Mouse (Mus musculus): Measurements from ENCODE around the gene Dhx32. TPM values are rescaled to one million over a fixed set of nuclear protein-coding genes. Genes with fewer than 3 reads are reported as not detected.

Gene Dhx32
- polyA plus RNA-seq, 1 experiment from 2014 or later = 36.9 TPM

GRCm38 (mm10) chr7:133765849-133766243 lies 16.7 kb downstream of the Dhx32 start:
- H3K9ac ChIP-seq (replicated peaks; ENCODE audit: low read length) = no peak overlapping the region
- no peaks in the 10 kb centered on the region for H3K27me3 ChIP-seq (ENCODE audit: control insufficient read depth, insufficient read depth, low read length)
- no peak overlapping the region for H3K4me2 ChIP-seq (ENCODE audit: low read depth, low read length)
- H3K4me3 ChIP-seq (ENCODE audit: low read depth, low read length) = no peak overlapping the region
- 88% methylated on average over 13 of the region's 13 CpGs for WGBS
- DNase-seq (ENCODE audit: low spot score) = no peak
- H3K9me3 ChIP-seq (replicated peaks; ENCODE audit: control insufficient read depth, low read length) = no peaks in the 10 kb centered on the region
- no peaks in the 10 kb centered on the region for H3K4me1 ChIP-seq (ENCODE audit: control insufficient read depth, insufficient read depth, low read length)
- ATAC-seq (replicated peaks; ENCODE audit: insufficient number of reproducible peaks, low FRiP score, low TSS enrichment, low read depth) = no peak
- no peaks in the 10 kb centered on the region for H3K36me3 ChIP-seq (replicated peaks; ENCODE audit: control insufficient read depth, insufficient read depth, low read depth, low read length)
- no peak overlapping the region for H3K27ac ChIP-seq (replicated peaks; ENCODE audit: low read depth, low read length)

GRCm38 (mm10) chr7:133765240-133765848 lies 17.2 kb downstream of the Dhx32 start:
- Histone ChIP-seq H3K27me3 (ENCODE audit: control insufficient read depth, insufficient read depth, low read length) (no peaks in the 10 kb centered on the region), H3K4me2 (ENCODE audit: low read depth, low read length) (no peak overlapping the region), H3K9me3 (replicated peaks; ENCODE audit: control insufficient read depth, low read length) (no peaks in the 10 kb centered on the region), H3K9ac (replicated peaks; ENCODE audit: low read length) (no peak overlapping the region), H3K27ac (replicated peaks; ENCODE audit: low read depth, low read length) (no peak overlapping the region), H3K4me3 (ENCODE audit: low read depth, low read length) (no peak overlapping the region), H3K36me3 (replicated peaks; ENCODE audit: control insufficient read depth, insufficient read depth, low read depth, low read length) (no peaks in the 10 kb centered on the region), H3K4me1 (ENCODE audit: control insufficient read depth, insufficient read depth, low read length) (no peaks in the 10 kb centered on the region)
- ATAC-seq (replicated peaks; ENCODE audit: insufficient number of reproducible peaks, low FRiP score, low TSS enrichment, low read depth) (no peak), DNase-seq (ENCODE audit: low spot score) (no peak)
- WGBS = 76% methylated on average over 10 of the region's 10 CpGs

GRCm38 (mm10) chr7:133764425-133764824 lies 18.1 kb downstream of the Dhx32 start:
- no peaks in the 10 kb centered on the region for H3K4me1 ChIP-seq (ENCODE audit: control insufficient read depth, insufficient read depth, low read length)
- no peaks in the 10 kb centered on the region for H3K27me3 ChIP-seq (ENCODE audit: control insufficient read depth, insufficient read depth, low read length)
- H3K4me3 ChIP-seq (ENCODE audit: low read depth, low read length) = no peak overlapping the region
- no peak overlapping the region for H3K9ac ChIP-seq (replicated peaks; ENCODE audit: low read length)
- ATAC-seq (replicated peaks; ENCODE audit: insufficient number of reproducible peaks, low FRiP score, low TSS enrichment, low read depth) = no peak
- 69% methylated on average over 2 of the region's 2 CpGs for WGBS
- no peaks in the 10 kb centered on the region for H3K36me3 ChIP-seq (replicated peaks; ENCODE audit: control insufficient read depth, insufficient read depth, low read depth, low read length)
- no peak overlapping the region for H3K4me2 ChIP-seq (ENCODE audit: low read depth, low read length)
- H3K27ac ChIP-seq (replicated peaks; ENCODE audit: low read depth, low read length) = no peak overlapping the region
- no peak for DNase-seq (ENCODE audit: low spot score)
- no peaks in the 10 kb centered on the region for H3K9me3 ChIP-seq (replicated peaks; ENCODE audit: control insufficient read depth, low read length)

GRCm38 (mm10) chr7:133762696-133763095 lies 19.8 kb downstream of the Dhx32 start:
- Histone ChIP-seq H3K36me3 (replicated peaks; ENCODE audit: control insufficient read depth, insufficient read depth, low read depth, low read length) (no peaks in the 10 kb centered on the region), H3K27me3 (ENCODE audit: control insufficient read depth, insufficient read depth, low read length) (no peaks in the 10 kb centered on the region), H3K9me3 (replicated peaks; ENCODE audit: control insufficient read depth, low read length) (no peaks in the 10 kb centered on the region), H3K9ac (replicated peaks; ENCODE audit: low read length) (no peak overlapping the region), H3K27ac (replicated peaks; ENCODE audit: low read depth, low read length) (no peak overlapping the region), H3K4me3 (ENCODE audit: low read depth, low read length) (no peak overlapping the region), H3K4me1 (ENCODE audit: control insufficient read depth, insufficient read depth, low read length) (no peaks in the 10 kb centered on the region), H3K4me2 (ENCODE audit: low read depth, low read length) (no peak overlapping the region)
- ATAC-seq (replicated peaks; ENCODE audit: insufficient number of reproducible peaks, low FRiP score, low TSS enrichment, low read depth) (no peak), DNase-seq (ENCODE audit: low spot score) (no peak)
- WGBS = 91% methylated on average over 6 of the region's 6 CpGs

GRCm38 (mm10) chr7:133759611-133760353 lies 22.7 kb downstream of the Dhx32 start:
- H3K27me3 ChIP-seq (ENCODE audit: control insufficient read depth, insufficient read depth, low read length) = no peaks in the 10 kb centered on the region
- H3K36me3 ChIP-seq (replicated peaks; ENCODE audit: control insufficient read depth, insufficient read depth, low read depth, low read length) = no peaks in the 10 kb centered on the region
- 3% methylated on average over 27 of the region's 27 CpGs for WGBS
- peak; percentile 91 for ATAC-seq (replicated peaks; ENCODE audit: insufficient number of reproducible peaks, low FRiP score, low TSS enrichment, low read depth)
- peak overlapping the region; percentile 21 for H3K4me3 ChIP-seq (ENCODE audit: low read depth, low read length)
- peak; percentile 79 for DNase-seq (ENCODE audit: low spot score)
- no peaks in the 10 kb centered on the region for H3K4me1 ChIP-seq (ENCODE audit: control insufficient read depth, insufficient read depth, low read length)
- peak overlapping the region; percentile 70 for H3K27ac ChIP-seq (replicated peaks; ENCODE audit: low read depth, low read length)
- H3K9me3 ChIP-seq (replicated peaks; ENCODE audit: control insufficient read depth, low read length) = no peaks in the 10 kb centered on the region
- H3K9ac ChIP-seq (replicated peaks; ENCODE audit: low read length) = peak overlapping the region; percentile 51
- peak overlapping the region; percentile 49 for H3K4me2 ChIP-seq (ENCODE audit: low read depth, low read length)

GRCm38 (mm10) chr7:133758716-133759115 lies 23.8 kb downstream of the Dhx32 start:
- Histone ChIP-seq H3K9ac (replicated peaks; ENCODE audit: low read length) (no peak overlapping the region), H3K27ac (replicated peaks; ENCODE audit: low read depth, low read length) (no peak overlapping the region), H3K4me2 (ENCODE audit: low read depth, low read length) (no peak overlapping the region), H3K9me3 (replicated peaks; ENCODE audit: control insufficient read depth, low read length) (no peaks in the 10 kb centered on the region), H3K27me3 (ENCODE audit: control insufficient read depth, insufficient read depth, low read length) (no peaks in the 10 kb centered on the region), H3K4me1 (ENCODE audit: control insufficient read depth, insufficient read depth, low read length) (no peaks in the 10 kb centered on the region), H3K36me3 (replicated peaks; ENCODE audit: control insufficient read depth, insufficient read depth, low read depth, low read length) (no peaks in the 10 kb centered on the region), H3K4me3 (ENCODE audit: low read depth, low read length) (no peak overlapping the region)
- no peak for DNase-seq (ENCODE audit: low spot score)
- 93% methylated on average over 4 of the region's 5 CpGs for WGBS
- no peak for ATAC-seq (replicated peaks; ENCODE audit: insufficient number of reproducible peaks, low FRiP score, low TSS enrichment, low read depth)

- H3K27me3 ChIP-seq (ENCODE audit: control insufficient read depth, insufficient read depth, low read length) = no peaks in the 10 kb centered on the region
- no peaks in the 10 kb centered on the region for H3K36me3 ChIP-seq (replicated peaks; ENCODE audit: control insufficient read depth, insufficient read depth, low read depth, low read length)
- no peak overlapping the region for H3K9ac ChIP-seq (replicated peaks; ENCODE audit: low read length)
- H3K9me3 ChIP-seq (replicated peaks; ENCODE audit: control insufficient read depth, low read length) = no peaks in the 10 kb centered on the region
- DNase-seq (ENCODE audit: low spot score) (peak; percentile 9), ATAC-seq (replicated peaks; ENCODE audit: insufficient number of reproducible peaks, low FRiP score, low TSS enrichment, low read depth) (no peak)
- H3K4me2 ChIP-seq (ENCODE audit: low read depth, low read length) = no peak overlapping the region
- H3K4me3 ChIP-seq (ENCODE audit: low read depth, low read length) = no peak overlapping the region
- H3K27ac ChIP-seq (replicated peaks; ENCODE audit: low read depth, low read length) = no peak overlapping the region
- no peaks in the 10 kb centered on the region for H3K4me1 ChIP-seq (ENCODE audit: control insufficient read depth, insufficient read depth, low read length)
- 35% methylated on average over 5 of the region's 5 CpGs for WGBS
Measured at GRCm38 (mm10) chr7:133757961-133758455, 24.5 kb downstream of the Dhx32 start.

- 85% methylated on average over 5 of the region's 5 CpGs for WGBS
- H3K4me3 ChIP-seq (ENCODE audit: low read depth, low read length) = no peak overlapping the region
- H3K36me3 ChIP-seq (replicated peaks; ENCODE audit: control insufficient read depth, insufficient read depth, low read depth, low read length) = no peaks in the 10 kb centered on the region
- H3K4me2 ChIP-seq (ENCODE audit: low read depth, low read length) = no peak overlapping the region
- DNase-seq (ENCODE audit: low spot score) (no peak), ATAC-seq (replicated peaks; ENCODE audit: insufficient number of reproducible peaks, low FRiP score, low TSS enrichment, low read depth) (no peak)
- H3K4me1 ChIP-seq (ENCODE audit: control insufficient read depth, insufficient read depth, low read length) = no peaks in the 10 kb centered on the region
- H3K27ac ChIP-seq (replicated peaks; ENCODE audit: low read depth, low read length) = no peak overlapping the region
- no peak overlapping the region for H3K9ac ChIP-seq (replicated peaks; ENCODE audit: low read length)
- H3K27me3 ChIP-seq (ENCODE audit: control insufficient read depth, insufficient read depth, low read length) = no peaks in the 10 kb centered on the region
- H3K9me3 ChIP-seq (replicated peaks; ENCODE audit: control insufficient read depth, low read length) = no peaks in the 10 kb centered on the region
Measured at GRCm38 (mm10) chr7:133751163-133751562, 31.4 kb downstream of the Dhx32 start.
